Mouse (Mus musculus): ENCODE data around the gene Sucla2. TPM values are rescaled to one million over a fixed set of nuclear protein-coding genes. Genes with fewer than 3 reads are reported as not detected.

The Sucla2 gene
- polyA plus RNA-seq, 1 experiment from 2014 or later = 99.5 TPM

GRCm38 (mm10) chr14:73631511-73631910 is 106.4 kb downstream of the Sucla2 start:
- Histone ChIP-seq H3K27me3 (no peaks in the 10 kb centered on the region), H3K27ac (no peak overlapping the region), H3K9ac (no peak overlapping the region), H3K4me3 (no peak overlapping the region), H3K9me3 (no peaks in the 10 kb centered on the region), H3K36me3 (no peaks in the 10 kb centered on the region), H3K4me1 (no peaks in the 10 kb centered on the region), H3K4me2 (no peak overlapping the region)
- no peak for ATAC-seq (ENCODE audit: insufficient number of reproducible peaks, low FRiP score, low TSS enrichment, low read depth)
- 88% methylated on average over 4 of the region's 4 CpGs for WGBS

DNA sequence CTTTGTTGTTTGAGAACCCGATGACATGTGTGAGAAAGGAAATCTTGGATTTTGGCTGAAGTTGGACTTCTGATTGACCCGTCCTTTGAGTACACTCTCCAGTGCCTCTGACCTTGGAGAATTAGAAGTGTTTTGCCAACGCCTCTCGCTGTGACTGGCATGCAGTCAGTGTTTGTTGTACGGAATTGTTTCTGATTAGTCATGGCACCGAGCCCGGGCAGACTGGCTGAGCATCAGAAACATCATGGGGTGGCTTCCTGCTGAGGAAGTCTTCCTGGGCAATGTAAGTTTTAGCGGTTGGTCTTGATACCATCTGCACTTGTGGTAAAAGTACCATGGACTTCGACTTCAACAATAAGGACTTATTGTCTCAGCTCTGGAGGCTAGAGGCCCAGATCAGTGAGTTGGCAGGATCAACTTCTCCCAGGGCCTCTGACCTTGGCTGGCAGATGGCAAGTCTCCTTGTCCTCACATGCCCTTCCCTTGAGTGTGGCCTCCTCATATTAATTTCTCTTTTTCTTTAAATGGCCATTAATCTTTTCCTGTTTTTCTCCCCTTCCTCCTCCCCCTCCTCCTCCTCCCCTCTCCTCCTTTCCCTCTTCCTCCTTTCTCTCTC is 107.6 kb downstream of the Sucla2 start:
- no peak for ATAC-seq (ENCODE audit: insufficient number of reproducible peaks, low FRiP score, low TSS enrichment, low read depth)
- 76% methylated on average over 9 of the region's 9 CpGs for WGBS

DNA sequence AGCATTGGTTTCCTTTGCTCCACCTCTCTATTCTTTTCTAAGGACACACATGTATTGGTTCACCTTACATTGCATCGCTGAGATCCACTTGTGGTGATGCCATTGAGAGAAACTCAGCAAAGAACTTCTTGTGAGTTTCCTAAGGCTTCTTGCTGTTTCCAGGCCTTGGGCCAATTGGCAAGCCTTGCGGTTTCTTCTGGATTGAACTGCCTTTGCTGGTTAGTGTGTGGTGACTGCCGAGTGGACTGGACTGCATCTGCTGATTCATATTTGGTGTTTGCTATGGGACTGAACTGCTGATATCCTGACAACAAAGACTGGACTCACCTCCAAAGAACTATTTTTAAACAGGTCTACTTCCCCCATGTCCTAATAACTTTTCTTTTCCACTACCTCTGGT is 109.2 kb downstream of the Sucla2 start:
- no peak overlapping the region for H3K4me3 ChIP-seq
- H3K9me3 ChIP-seq = no peaks in the 10 kb centered on the region
- ATAC-seq (ENCODE audit: insufficient number of reproducible peaks, low FRiP score, low TSS enrichment, low read depth) = no peak
- H3K4me2 ChIP-seq = no peak overlapping the region
- H3K36me3 ChIP-seq = no peaks in the 10 kb centered on the region
- H3K27ac ChIP-seq = no peak overlapping the region
- H3K27me3 ChIP-seq = no peaks in the 10 kb centered on the region
- no peaks in the 10 kb centered on the region for H3K4me1 ChIP-seq
- 85% methylated on average over 3 of the region's 3 CpGs for WGBS
- no peak overlapping the region for H3K9ac ChIP-seq

More for the DNA sequence above, 107.6 kb downstream of the Sucla2 start:
- Histone ChIP-seq H3K4me2 (no peak overlapping the region), H3K9ac (no peak overlapping the region), H3K36me3 (no peaks in the 10 kb centered on the region), H3K9me3 (no peaks in the 10 kb centered on the region), H3K27me3 (no peaks in the 10 kb centered on the region), H3K4me3 (no peak overlapping the region), H3K4me1 (no peaks in the 10 kb centered on the region), H3K27ac (no peak overlapping the region)

GRCm38 (mm10) chr14:73637460-73637859 is 112.3 kb downstream of the Sucla2 start:
- Histone ChIP-seq H3K27me3 (no peaks in the 10 kb centered on the region), H3K4me2 (no peak overlapping the region), H3K36me3 (no peaks in the 10 kb centered on the region), H3K4me3 (no peak overlapping the region), H3K9ac (no peak overlapping the region), H3K9me3 (no peaks in the 10 kb centered on the region), H3K27ac (no peak overlapping the region), H3K4me1 (no peaks in the 10 kb centered on the region)
- no peak for ATAC-seq (ENCODE audit: insufficient number of reproducible peaks, low FRiP score, low TSS enrichment, low read depth)

Other genes with a start within 250 kb of the Sucla2 start
- 18.0 and 23.2 TPM in 2 replicates for gene Rb1, start 199.5 kb upstream of the Sucla2 start, polyA plus RNA-seq (2015; fragmentation: Nextera tagmentation; extraction: Ambion mirVana)
- 1,189 and 1,299 TPM in 2 replicates for gene Itm2b, start 140.0 kb upstream of the Sucla2 start, polyA plus RNA-seq (2015; fragmentation: Nextera tagmentation; extraction: Ambion mirVana)
- 78.4 and 86.2 TPM in 2 replicates for gene Med4, start 15.3 kb upstream of the Sucla2 start, polyA plus RNA-seq (2015; fragmentation: Nextera tagmentation; extraction: Ambion mirVana)
- gene Nudt15, start 22.9 kb downstream of the Sucla2 start, polyA plus RNA-seq (2015; fragmentation: Nextera tagmentation; extraction: Ambion mirVana) = 4.7 and 4.9 TPM in 2 replicates
- gene Gm21750, start 135.9 kb downstream of the Sucla2 start, polyA plus RNA-seq (2015; fragmentation: Nextera tagmentation; extraction: Ambion mirVana) = not detected in 2 replicates